Mouse (Mus musculus) embryonic facial prominence, embryonic 15.5 days (tissue): Measurements from ENCODE around the gene Emc1. TPM values are rescaled to one million over a fixed set of nuclear protein-coding genes. Genes with fewer than 3 reads are reported as not detected.
A peak's percentile ranks its signal among the peaks of the same experiment; 100 is the strongest.

ENCODE experiments used
- ATAC-seq: fragments of 200-750 bp; cut with Nextera tagmentation; 2 replicates; pipeline ENCODE4 v1.8.0; 2017; ENCODE audit warnings: low read depth, moderate TSS enrichment; ENCODE audit not compliant: insufficient number of reproducible peaks, low FRiP score, low TSS enrichment
- H3K27ac ChIP-seq: fragments of 300-500 bp; sonication (generic); replicated peaks from 2 replicates; pipeline ENCODE4 v1.5.1; 2015; ENCODE audit warnings: mild to moderate bottlenecking, inconsistent platforms
- H3K27me3 ChIP-seq: fragments of 300-500 bp; sonication (generic); 2 replicates; pipeline ENCODE4 v1.6.1; 2015; ENCODE audit warnings: inconsistent platforms
- H3K36me3 ChIP-seq: fragments of 300-500 bp; sonication (generic); 2 replicates; pipeline ENCODE4 v1.6.1; 2015; ENCODE audit warnings: mild to moderate bottlenecking, inconsistent platforms
- H3K4me1 ChIP-seq: fragments of 300-500 bp; sonication (generic); 2 replicates; pipeline ENCODE4 v1.6.1; 2015; ENCODE audit warnings: inconsistent platforms
- H3K4me2 ChIP-seq: fragments of 300-500 bp; sonication (generic); replicated peaks from 2 replicates; pipeline ENCODE4 v1.6.1; 2015; ENCODE audit warnings: mild to moderate bottlenecking, inconsistent platforms
- H3K4me3 ChIP-seq: fragments of 300-500 bp; sonication (generic); replicated peaks from 2 replicates; pipeline ENCODE4 v1.5.1; 2015; ENCODE audit warnings: mild to moderate bottlenecking, inconsistent platforms
- H3K9ac ChIP-seq: fragments of 300-500 bp; sonication (generic); 2 replicates; pipeline ENCODE4 v1.6.1; 2015; ENCODE audit warnings: inconsistent platforms
- H3K9me3 ChIP-seq: fragments of 300-500 bp; sonication (generic); replicated peaks from 2 replicates; pipeline ENCODE4 v1.6.1; 2016; ENCODE audit warnings: inconsistent platforms
- WGBS: fragments of 180-500 bp; shearing (Covaris S2); methylation state at CpG from one replicate; pipeline ENCODE4 v1.1.7; 2015; 5-methylcytosine and 5-hydroxymethylcytosine counted together
- polyA plus RNA-seq: library from polyadenylated mRNA; unstranded; fragments of >200 nt; fragmentation: Nextera tagmentation; extraction: Ambion mirVana; gene quantifications from 2 replicates; pipeline ENCODE4 v1.2.1, GENCODE M21; 2015

Emc1 gene
- polyA plus RNA-seq: 23.4 and 26.7 TPM in 2 replicates

GRCm38 (mm10) chr4:139351931-139352711 lies at the start of gene Emc1, which contains the start of the genes Mrto4 and Ubr4:
Gene Emc1, plus strand, starts transcription at chr4:139352587.
Gene Mrto4, minus strand, starts transcription at chr4:139352576.
Gene Ubr4, plus strand, starts transcription at chr4:139352609.
- H3K27ac ChIP-seq: peak within 1 kb of the TSS; percentile 94
- WGBS: under 1% methylated on average over 64 of the region's 64 CpGs

GRCm38 (mm10) chr4:139305521-139305920 lies 46.9 kb upstream of the Emc1 start:
- Histone ChIP-seq H3K4me2 (no peak overlapping the region), H3K27me3 (no peaks in the 10 kb centered on the region), H3K9ac (no peak overlapping the region), H3K27ac (no peak overlapping the region), H3K36me3 (peaks cover 37% of the 10 kb centered on the region), H3K9me3 (no peaks in the 10 kb centered on the region), H3K4me1 (peaks cover 13% of the 10 kb centered on the region), H3K4me3 (no peak overlapping the region)
- WGBS: 91% methylated on average over 3 of the region's 3 CpGs
- ATAC-seq: no peak

More at GRCm38 (mm10) chr4:139351931-139352711, at the start of gene Emc1, which contains the start of the genes Mrto4 and Ubr4:
- Histone ChIP-seq H3K9me3 (no peaks in the 10 kb centered on the region), H3K4me1 (peaks cover 18% of the 10 kb centered on the region), H3K27me3 (no peaks in the 10 kb centered on the region), H3K36me3 (peaks cover 48% of the 10 kb centered on the region), H3K4me3 (peak within 1 kb of the TSS; percentile 90), H3K4me2 (peak within 1 kb of the TSS; percentile 86), H3K9ac (peak within 1 kb of the TSS; percentile 94)
- peak; percentile 90 for ATAC-seq

- no peaks in the 10 kb centered on the region for H3K27me3 ChIP-seq
- peaks cover 26% of the 10 kb centered on the region for H3K4me1 ChIP-seq
- no peak for ATAC-seq
- H3K27ac ChIP-seq: no peak overlapping the region
- no peak overlapping the region for H3K4me3 ChIP-seq
- peaks cover 22% of the 10 kb centered on the region; the same call in 1 of the 2 replicates for H3K36me3 ChIP-seq
- H3K4me2 ChIP-seq: no peak overlapping the region
- WGBS: 82% methylated on average over 5 of the region's 5 CpGs
- no peaks in the 10 kb centered on the region for H3K9me3 ChIP-seq
- no peak overlapping the region for H3K9ac ChIP-seq
These were observed 44.5 kb upstream of the Emc1 start for GRCm38 (mm10) chr4:139307916-139308315.

DNA sequence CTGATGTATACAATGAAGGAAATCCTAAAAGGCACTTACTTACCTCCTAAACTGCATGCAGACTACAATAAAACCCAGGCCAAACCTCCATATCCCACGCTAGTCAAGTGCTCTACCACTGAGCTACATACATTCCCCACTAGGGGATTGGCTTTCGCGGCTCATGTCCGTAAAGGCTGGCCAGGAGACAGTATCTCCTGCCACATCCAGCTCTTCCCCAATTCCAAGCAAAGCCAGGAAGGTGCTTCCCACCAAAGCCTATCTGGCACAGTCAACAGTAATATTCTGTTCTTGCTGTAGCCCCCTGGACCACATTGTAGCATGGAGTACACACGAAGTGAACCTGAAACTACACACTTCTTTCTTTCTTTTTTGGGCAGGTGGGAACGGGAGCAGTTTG lies 42.7 kb upstream of the Emc1 start:
- no peak for ATAC-seq
- Histone ChIP-seq H3K4me3 (peak overlapping the region; percentile 95), H3K9me3 (no peaks in the 10 kb centered on the region), H3K4me1 (peaks cover 26% of the 10 kb centered on the region), H3K4me2 (peak overlapping the region; percentile 94), H3K27me3 (no peaks in the 10 kb centered on the region), H3K27ac (0 out of 2 replicates have a peak overlapping the region, but pooled peaks have one; percentile 87), H3K9ac (peak overlapping the region; percentile 87), H3K36me3 (peaks cover 29% of the 10 kb centered on the region)
- WGBS: 18% methylated on average over 6 of the region's 6 CpGs

DNA sequence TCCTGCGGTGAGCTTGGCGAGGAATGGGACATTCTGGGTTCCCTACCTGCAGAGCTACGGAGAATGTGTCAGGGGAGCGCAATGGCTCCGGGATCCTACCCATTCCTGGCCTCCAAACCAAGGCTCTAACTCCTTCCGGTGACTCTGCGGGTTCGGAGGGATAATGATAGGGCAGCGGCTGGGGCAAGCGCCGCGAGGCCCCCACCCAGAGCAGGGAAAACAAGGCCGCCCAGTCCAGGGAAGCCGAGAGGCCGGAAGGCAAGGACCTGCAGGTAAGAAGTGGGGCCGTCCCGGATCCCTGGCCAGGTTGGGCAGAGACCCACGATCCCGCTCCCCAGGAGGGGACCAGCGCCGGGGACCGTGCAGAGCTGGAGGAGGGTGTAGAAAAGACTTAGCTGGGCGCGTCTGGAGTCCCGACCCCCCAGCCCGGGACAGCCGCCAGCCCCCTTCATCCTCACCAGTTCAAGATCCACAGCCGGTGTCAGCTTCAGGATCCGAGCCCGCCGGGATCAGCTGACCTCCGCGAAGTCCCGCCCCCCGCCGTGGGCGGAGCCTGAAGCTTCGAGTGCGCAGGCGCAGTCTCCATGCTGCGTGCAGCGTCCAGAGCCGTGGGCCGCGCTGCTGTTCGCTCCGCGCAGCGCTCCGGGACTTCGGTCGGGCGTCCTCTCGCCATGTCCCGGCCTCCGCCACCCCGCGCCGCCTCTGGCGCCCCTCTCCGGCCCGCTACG lies 42.1 kb upstream of the Emc1 start, which contains the start of the genes Pqlc2 and Akr7a5:
Gene Pqlc2, minus strand, starts transcription at position 538 of the 728 bp plus-strand sequence.
Gene Akr7a5, plus strand, starts transcription at position 574 of the 728 bp plus-strand sequence.
- H3K9ac ChIP-seq: peak within 1 kb of the TSS; percentile 87
- peaks cover 26% of the 10 kb centered on the region for H3K4me1 ChIP-seq
- no peaks in the 10 kb centered on the region for H3K27me3 ChIP-seq
- H3K9me3 ChIP-seq: no peaks in the 10 kb centered on the region
- ATAC-seq: peak; percentile 87
- peak within 1 kb of the TSS; percentile 95 for H3K4me3 ChIP-seq
- peak within 1 kb of the TSS; percentile 94 for H3K4me2 ChIP-seq
- H3K27ac ChIP-seq: peak within 1 kb of the TSS; percentile 87
- peaks cover 30% of the 10 kb centered on the region for H3K36me3 ChIP-seq
- WGBS: under 1% methylated on average over 63 of the region's 63 CpGs

DNA sequence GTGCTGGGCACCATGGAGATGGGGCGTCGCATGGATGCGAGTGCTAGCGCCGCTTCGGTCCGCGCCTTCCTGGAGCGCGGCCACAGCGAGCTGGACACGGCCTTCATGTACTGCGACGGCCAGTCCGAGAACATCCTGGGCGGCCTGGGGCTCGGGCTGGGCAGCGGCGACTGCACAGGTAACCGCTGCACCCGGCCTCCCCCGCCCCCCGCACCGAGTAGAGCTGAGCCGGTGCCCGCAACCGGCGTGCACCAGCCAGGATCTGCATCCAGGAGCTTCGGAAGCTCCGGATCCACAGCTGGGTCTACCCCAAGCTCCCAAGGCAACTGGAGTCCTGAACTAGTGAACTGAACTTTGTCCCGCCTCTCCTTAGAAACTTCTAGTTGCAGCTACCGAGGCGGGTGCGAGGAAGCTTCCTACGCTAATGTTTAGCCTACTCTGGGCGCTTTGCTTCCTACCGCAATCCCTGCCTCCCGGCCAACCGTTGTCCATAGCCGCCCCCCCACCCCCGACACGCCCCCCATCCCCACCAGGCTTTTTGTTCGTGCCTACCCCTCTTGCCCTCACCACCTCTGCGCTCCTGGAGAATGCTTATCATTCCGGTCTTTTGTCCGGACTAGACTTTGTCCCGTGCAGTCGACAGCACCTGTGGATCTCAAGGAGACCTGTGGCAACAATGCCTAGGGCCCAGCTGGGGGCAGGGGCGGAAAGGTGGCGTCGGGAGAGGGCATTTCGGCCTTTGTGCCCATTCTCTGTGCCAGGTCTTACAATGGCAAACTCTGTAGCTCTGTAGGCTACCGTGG lies 41.3 kb upstream of the Emc1 start:
- H3K36me3 ChIP-seq: peaks cover 29% of the 10 kb centered on the region
- no peaks in the 10 kb centered on the region for H3K9me3 ChIP-seq
- peak overlapping the region; percentile 95 for H3K4me3 ChIP-seq
- no peaks in the 10 kb centered on the region for H3K27me3 ChIP-seq
- H3K9ac ChIP-seq: peak overlapping the region; percentile 87
- ATAC-seq: peak; percentile 51
- peak overlapping the region; percentile 87 for H3K27ac ChIP-seq
- under 1% methylated on average over 53 of the region's 53 CpGs for WGBS
- H3K4me2 ChIP-seq: peak overlapping the region; percentile 94
- H3K4me1 ChIP-seq: peaks cover 26% of the 10 kb centered on the region

- peak overlapping the region; percentile 87 for H3K9ac ChIP-seq
These were observed 40.7 kb upstream of the Emc1 start for GRCm38 (mm10) chr4:139311707-139312106.

GRCm38 (mm10) chr4:139312632-139313031 lies 39.8 kb upstream of the Emc1 start:
- 54% methylated on average over 4 of the region's 4 CpGs for WGBS
- Histone ChIP-seq H3K4me3 (no peak overlapping the region), H3K9ac (no peak overlapping the region), H3K4me1 (peaks cover 26% of the 10 kb centered on the region), H3K9me3 (no peaks in the 10 kb centered on the region), H3K36me3 (peaks cover 34% of the 10 kb centered on the region), H3K4me2 (no peak overlapping the region), H3K27ac (no peak overlapping the region), H3K27me3 (no peaks in the 10 kb centered on the region)
- ATAC-seq: no peak

More at GRCm38 (mm10) chr4:139311707-139312106, 40.7 kb upstream of the Emc1 start:
- no peaks in the 10 kb centered on the region for H3K9me3 ChIP-seq
- H3K36me3 ChIP-seq: peaks cover 28% of the 10 kb centered on the region
- no peaks in the 10 kb centered on the region for H3K27me3 ChIP-seq
- peaks cover 26% of the 10 kb centered on the region for H3K4me1 ChIP-seq
- no peak for ATAC-seq
- peak overlapping the region; percentile 95 for H3K4me3 ChIP-seq
- H3K4me2 ChIP-seq: peak overlapping the region; percentile 94
- H3K27ac ChIP-seq: no peak overlapping the region
- 14% methylated on average over 14 of the region's 14 CpGs for WGBS

GRCm38 (mm10) chr4:139318449-139318848 lies 33.9 kb upstream of the Emc1 start:
- ATAC-seq: no peak
- no peak overlapping the region for H3K4me3 ChIP-seq
- no peaks in the 10 kb centered on the region for H3K4me1 ChIP-seq
- H3K9ac ChIP-seq: no peak overlapping the region
- no peak overlapping the region for H3K27ac ChIP-seq
- peaks cover 50% of the 10 kb centered on the region for H3K36me3 ChIP-seq
- no peaks in the 10 kb centered on the region for H3K27me3 ChIP-seq
- WGBS: 88% methylated on average over 11 of the region's 11 CpGs
- no peaks in the 10 kb centered on the region for H3K9me3 ChIP-seq
- no peak overlapping the region for H3K4me2 ChIP-seq

GRCm38 (mm10) chr4:139319740-139320139 lies 32.6 kb upstream of the Emc1 start:
- H3K27me3 ChIP-seq: no peaks in the 10 kb centered on the region
- H3K9ac ChIP-seq: no peak overlapping the region
- no peaks in the 10 kb centered on the region for H3K4me1 ChIP-seq
- no peak for ATAC-seq
- no peak overlapping the region for H3K4me3 ChIP-seq
- H3K36me3 ChIP-seq: peaks cover 41% of the 10 kb centered on the region
- no peak overlapping the region for H3K27ac ChIP-seq
- WGBS: 93% methylated on average over 4 of the region's 4 CpGs
- no peaks in the 10 kb centered on the region for H3K9me3 ChIP-seq
- no peak overlapping the region for H3K4me2 ChIP-seq
